Mouse (Mus musculus) lung, postnatal 0 days (tissue): ENCODE measurements around the gene Prdm16. TPM values are rescaled to one million over a fixed set of nuclear protein-coding genes. Genes with fewer than 3 reads are reported as not detected.
A peak's percentile ranks its signal among the peaks of the same experiment; 100 is the strongest.

Experiments used
- ATAC-seq: fragments of 200-750 bp; cut with Nextera tagmentation; 2 replicates; pipeline ENCODE4 v1.8.0; 2017; ENCODE audit warnings: moderate library complexity
- DNase-seq: peaks from one replicate; pipeline ENCODE4 v3.0.0-alpha.2; 2016; ENCODE audit warnings: low spot score
- H3K27ac ChIP-seq: fragments of 300-500 bp; sonication (generic); 2 replicates; pipeline ENCODE4 v1.5.1; 2014; ENCODE audit warnings: antibody characterized with exemption, mild to moderate bottlenecking, low read length, mixed read lengths
- H3K27me3 ChIP-seq: fragments of 300-500 bp; sonication (generic); replicated peaks from 2 replicates; pipeline ENCODE4 v1.6.1; 2014; ENCODE audit warnings: low read length, mixed read lengths; ENCODE audit not compliant: insufficient read depth
- H3K36me3 ChIP-seq: fragments of 300-500 bp; sonication (generic); 2 replicates; pipeline ENCODE4 v1.6.1; 2014; ENCODE audit warnings: low read length, mixed read lengths; ENCODE audit not compliant: insufficient read depth
- H3K4me1 ChIP-seq: fragments of 300-500 bp; sonication (generic); 2 replicates; pipeline ENCODE4 v1.6.1; 2014; ENCODE audit warnings: antibody characterized with exemption, low read depth, low read length, mixed read lengths; ENCODE audit not compliant: insufficient read depth
- H3K4me2 ChIP-seq: fragments of 300-500 bp; sonication (generic); replicated peaks from 2 replicates; pipeline ENCODE4 v1.6.1; 2014; ENCODE audit warnings: low read depth, mild to moderate bottlenecking, low read length, moderate library complexity, mixed read lengths
- H3K4me3 ChIP-seq: fragments of 300-500 bp; sonication (generic); 2 replicates; pipeline ENCODE4 v1.5.1; 2014; ENCODE audit warnings: low read depth, low read length
- H3K9ac ChIP-seq: fragments of 300-500 bp; sonication (generic); replicated peaks from 2 replicates; pipeline ENCODE4 v1.6.1; 2014; ENCODE audit warnings: low read depth, mild to moderate bottlenecking
- H3K9me3 ChIP-seq: fragments of 300-500 bp; sonication (generic); 2 replicates; pipeline ENCODE4 v1.6.1; 2016; ENCODE audit warnings: low read length, mixed read lengths
- CTCF ChIP-seq: IDR thresholded peaks from 2 replicates; pipeline ENCODE4 v1.5.1; 2016; ENCODE audit warnings: antibody characterized with exemption, mild to moderate bottlenecking
- EP300 ChIP-seq: IDR thresholded peaks from 2 replicates; pipeline ENCODE4 v1.6.1; 2016; ENCODE audit warnings: antibody characterized with exemption, mild to moderate bottlenecking, control low read depth
- WGBS: fragments of 180-500 bp; shearing (Covaris S2); extraction: QIAGEN DNeasy Blood & Tissue Kit; methylation state at CpG from one replicate; pipeline ENCODE4 v1.1.7; 2014; 5-methylcytosine and 5-hydroxymethylcytosine counted together
- polyA plus RNA-seq: library from polyadenylated mRNA; unstranded; fragments of >200 nt; fragmentation: Nextera tagmentation; extraction: Ambion mirVana; gene quantifications from 2 replicates; pipeline ENCODE4 v1.2.1, GENCODE M21; 2015

Gene Prdm16
- polyA plus RNA-seq, 1 experiment from 2014 or later = 15.2 TPM

- TF ChIP-seq CTCF (no peak), EP300 (peak; percentile 65; the same call in 1 of the 2 replicates)
- peak; percentile 61 for ATAC-seq
- peaks cover 10% of the 10 kb centered on the region; the same call in 1 of the 2 replicates for H3K4me1 ChIP-seq
- H3K27me3 ChIP-seq = peaks cover 24% of the 10 kb centered on the region
- peak; percentile 76 for DNase-seq
- H3K9me3 ChIP-seq = no peaks in the 10 kb centered on the region
- peak overlapping the region; percentile 63 for H3K27ac ChIP-seq
- H3K36me3 ChIP-seq = no peaks in the 10 kb centered on the region
- 26% methylated on average over 3 of the region's 3 CpGs for WGBS
- H3K4me2 ChIP-seq = peak overlapping the region; percentile 44
- H3K9ac ChIP-seq = no peak overlapping the region
- no peak overlapping the region for H3K4me3 ChIP-seq
These were observed 5.9 kb downstream of the Prdm16 start for GRCm38 (mm10) chr4:154630763-154631162.

- DNase-seq = no peak
- WGBS = 56% methylated on average over 5 of the region's 5 CpGs
- H3K9ac ChIP-seq = no peak overlapping the region
- no peaks in the 10 kb centered on the region for H3K9me3 ChIP-seq
- no peaks in the 10 kb centered on the region for H3K27me3 ChIP-seq
- peaks cover 11% of the 10 kb centered on the region; the same call in 1 of the 2 replicates for H3K4me1 ChIP-seq
- TF ChIP-seq EP300 (no peak), CTCF (no peak)
- no peak overlapping the region for H3K4me2 ChIP-seq
- ATAC-seq = no peak
- H3K36me3 ChIP-seq = no peaks in the 10 kb centered on the region
- no peak overlapping the region for H3K4me3 ChIP-seq
- H3K27ac ChIP-seq = no peak overlapping the region
These were observed 9.1 kb downstream of the Prdm16 start for GRCm38 (mm10) chr4:154627419-154628142.

- H3K27ac ChIP-seq = no peak overlapping the region
- H3K27me3 ChIP-seq = no peaks in the 10 kb centered on the region
- no peaks in the 10 kb centered on the region for H3K9me3 ChIP-seq
- no peaks in the 10 kb centered on the region for H3K36me3 ChIP-seq
- H3K9ac ChIP-seq = no peak overlapping the region
- 71% methylated on average over 2 of the region's 2 CpGs for WGBS
- ATAC-seq = peak; percentile 40
- peaks cover 11% of the 10 kb centered on the region; the same call in 1 of the 2 replicates for H3K4me1 ChIP-seq
- no peak overlapping the region for H3K4me2 ChIP-seq
- peak; percentile 42 for DNase-seq
- TF ChIP-seq EP300 (peak; percentile 62; the same call in 1 of the 2 replicates), CTCF (no peak)
- no peak overlapping the region for H3K4me3 ChIP-seq
These were observed 10.4 kb downstream of the Prdm16 start for GRCm38 (mm10) chr4:154626282-154626681.

DNA sequence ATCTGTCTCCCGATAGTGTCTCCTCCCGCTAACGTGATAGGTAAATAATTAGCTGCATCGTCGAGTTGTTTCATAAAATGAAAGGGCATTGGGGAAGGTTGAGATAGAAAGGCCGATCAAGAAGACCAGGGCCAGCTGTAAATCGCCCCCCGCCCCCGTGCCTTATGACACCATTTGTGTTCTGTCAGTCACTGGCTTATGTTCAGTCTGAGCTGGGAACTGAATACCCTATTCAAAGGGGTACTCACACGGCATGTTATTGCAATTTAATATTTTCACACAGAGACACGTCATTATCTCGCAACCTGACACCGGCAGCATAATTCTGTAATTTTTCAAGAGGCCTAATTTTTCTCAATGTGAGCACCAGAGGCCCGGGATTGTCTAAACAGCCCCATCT is 11.0 kb downstream of the Prdm16 start:
- Histone ChIP-seq H3K4me2 (no peak overlapping the region), H3K9ac (no peak overlapping the region), H3K27me3 (no peaks in the 10 kb centered on the region), H3K36me3 (no peaks in the 10 kb centered on the region), H3K9me3 (no peaks in the 10 kb centered on the region), H3K27ac (no peak overlapping the region), H3K4me3 (no peak overlapping the region), H3K4me1 (peaks cover 11% of the 10 kb centered on the region; the same call in 1 of the 2 replicates)
- no peak for DNase-seq
- WGBS = 34% methylated on average over 14 of the region's 14 CpGs
- no peak for TF ChIP-seq CTCF
- TF ChIP-seq EP300 = no peak
- no peak for ATAC-seq

- H3K9ac ChIP-seq = no peak overlapping the region
- no peaks in the 10 kb centered on the region for H3K27me3 ChIP-seq
- no peaks in the 10 kb centered on the region for H3K9me3 ChIP-seq
- no peak overlapping the region for H3K4me2 ChIP-seq
- ATAC-seq = no peak
- no peak overlapping the region for H3K4me3 ChIP-seq
- peaks cover 7% of the 10 kb centered on the region; the same call in 1 of the 2 replicates for H3K4me1 ChIP-seq
- no peaks in the 10 kb centered on the region for H3K36me3 ChIP-seq
- no peak overlapping the region for H3K27ac ChIP-seq
- TF ChIP-seq EP300 (no peak), CTCF (no peak)
- WGBS = 75% methylated on average over 3 of the region's 3 CpGs
- no peak for DNase-seq
These were observed 13.4 kb downstream of the Prdm16 start for GRCm38 (mm10) chr4:154623241-154623640.

DNA sequence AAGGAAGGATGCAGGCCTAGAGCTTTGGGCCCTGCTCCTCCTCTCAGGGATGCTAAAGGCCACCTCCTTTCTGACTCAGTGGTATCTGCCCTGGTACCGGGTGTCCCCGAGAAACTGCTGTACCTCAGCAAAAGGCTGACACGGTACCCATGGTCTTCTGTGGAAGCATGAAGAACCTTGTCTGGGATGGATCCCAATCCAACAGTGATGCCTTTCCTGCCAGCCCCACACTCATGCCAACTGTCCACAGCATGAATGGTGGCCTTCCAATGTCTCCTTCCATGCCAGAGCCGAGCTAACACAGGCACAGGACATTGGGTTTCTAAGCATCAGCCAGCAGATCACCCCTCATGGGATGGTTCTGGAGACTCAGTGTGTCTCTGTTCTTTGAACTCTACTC is 14.2 kb downstream of the Prdm16 start:
- DNase-seq = no peak
- H3K4me1 ChIP-seq = peaks cover 3% of the 10 kb centered on the region; the same call in 1 of the 2 replicates

More for the DNA sequence above, 14.2 kb downstream of the Prdm16 start:
- no peaks in the 10 kb centered on the region for H3K27me3 ChIP-seq
- H3K4me2 ChIP-seq = no peak overlapping the region
- H3K4me3 ChIP-seq = no peak overlapping the region
- no peaks in the 10 kb centered on the region for H3K36me3 ChIP-seq
- ATAC-seq = no peak
- H3K9ac ChIP-seq = no peak overlapping the region
- no peak overlapping the region for H3K27ac ChIP-seq
- H3K9me3 ChIP-seq = no peaks in the 10 kb centered on the region
- 93% methylated on average over 4 of the region's 4 CpGs for WGBS
- TF ChIP-seq CTCF (no peak), EP300 (no peak)
